In genomic region chr7:141121051-141121531, GRCm38 (mm10) we compare ENCODE assay signal across 1 mouse cellular context.
TF ChIP-seq lines count a peak whose summit lies in the region.

No protein-coding gene starts in this region.

TF ChIP-seq in MEL, 35 proteins besides CTCF, POLR2A, EP300 and RAD21:
- TF ChIP-seq MAZ (IDR thresholded peaks at IDR 0.05; ENCODE audit: low read depth, low read length) (no peak), TCF12 (IDR thresholded peaks at IDR 0.05; ENCODE audit: low read depth, low read length) (no peak), SMC3 (IDR thresholded peaks at IDR 0.05; ENCODE audit: low read depth, low read length) (0 out of 2 replicates have a peak, but pooled peaks have one; percentile 2), ETS1 (IDR thresholded peaks at IDR 0.05; ENCODE audit: low read depth, low read length) (no peak), HCFC1 (IDR thresholded peaks at IDR 0.05; ENCODE audit: low read depth, low read length) (no peak), CHD1 (IDR thresholded peaks at IDR 0.05; ENCODE audit: low read depth, low read length) (no peak), KAT2A (conservative IDR thresholded peaks at IDR 0.05; ENCODE audit: low read depth, low read length) (no peak), USF2 (IDR thresholded peaks at IDR 0.05; ENCODE audit: borderline replicate concordance in 1 of 2, insufficient read depth in 1 of 2, low read depth in 1 of 2, low read length in 2 of 2) (no peak), USF1 (IDR thresholded peaks at IDR 0.05; ENCODE audit: low read depth, low read length) (peak; percentile 61)
